Mouse (Mus musculus) embryonic facial prominence, embryonic 15.5 days (tissue): ENCODE results near the gene Stab1. TPM values are rescaled to one million over a fixed set of nuclear protein-coding genes. Genes with fewer than 3 reads are reported as not detected.

Experiments used
- ATAC-seq: fragments of 200-750 bp; cut with Nextera tagmentation; 2 replicates; pipeline ENCODE4 v1.8.0; 2017; ENCODE audit warnings: low read depth, moderate TSS enrichment; ENCODE audit not compliant: insufficient number of reproducible peaks, low FRiP score, low TSS enrichment
- H3K27ac ChIP-seq: fragments of 300-500 bp; sonication (generic); replicated peaks from 2 replicates; pipeline ENCODE4 v1.5.1; 2015; ENCODE audit warnings: mild to moderate bottlenecking, inconsistent platforms
- H3K27me3 ChIP-seq: fragments of 300-500 bp; sonication (generic); 2 replicates; pipeline ENCODE4 v1.6.1; 2015; ENCODE audit warnings: inconsistent platforms
- H3K36me3 ChIP-seq: fragments of 300-500 bp; sonication (generic); 2 replicates; pipeline ENCODE4 v1.6.1; 2015; ENCODE audit warnings: mild to moderate bottlenecking, inconsistent platforms
- H3K4me1 ChIP-seq: fragments of 300-500 bp; sonication (generic); 2 replicates; pipeline ENCODE4 v1.6.1; 2015; ENCODE audit warnings: inconsistent platforms
- H3K4me2 ChIP-seq: fragments of 300-500 bp; sonication (generic); replicated peaks from 2 replicates; pipeline ENCODE4 v1.6.1; 2015; ENCODE audit warnings: mild to moderate bottlenecking, inconsistent platforms
- H3K4me3 ChIP-seq: fragments of 300-500 bp; sonication (generic); replicated peaks from 2 replicates; pipeline ENCODE4 v1.5.1; 2015; ENCODE audit warnings: mild to moderate bottlenecking, inconsistent platforms
- H3K9ac ChIP-seq: fragments of 300-500 bp; sonication (generic); 2 replicates; pipeline ENCODE4 v1.6.1; 2015; ENCODE audit warnings: inconsistent platforms
- H3K9me3 ChIP-seq: fragments of 300-500 bp; sonication (generic); replicated peaks from 2 replicates; pipeline ENCODE4 v1.6.1; 2016; ENCODE audit warnings: inconsistent platforms
- WGBS: fragments of 180-500 bp; shearing (Covaris S2); methylation state at CpG from one replicate; pipeline ENCODE4 v1.1.7; 2015; 5-methylcytosine and 5-hydroxymethylcytosine counted together
- polyA plus RNA-seq: library from polyadenylated mRNA; unstranded; fragments of >200 nt; fragmentation: Nextera tagmentation; extraction: Ambion mirVana; gene quantifications from 2 replicates; pipeline ENCODE4 v1.2.1, GENCODE M21; 2015

Stab1 gene
- polyA plus RNA-seq, 1 experiment from 2014 or later = 50.6 TPM

GRCm38 (mm10) chr14:31177287-31177686 is 8.8 kb upstream of the Stab1 start:
- no peak overlapping the region for H3K4me3 ChIP-seq
- no peaks in the 10 kb centered on the region for H3K9me3 ChIP-seq
- H3K4me2 ChIP-seq = no peak overlapping the region
- no peak for ATAC-seq
- H3K27me3 ChIP-seq = no peaks in the 10 kb centered on the region
- 90% methylated on average over 16 of the region's 16 CpGs for WGBS
- H3K4me1 ChIP-seq = 0 out of 2 replicates have a peak, but pooled peaks cover 6% of the 10 kb centered on the region
- H3K27ac ChIP-seq = no peak overlapping the region
- no peak overlapping the region for H3K9ac ChIP-seq
- peaks cover 97% of the 10 kb centered on the region for H3K36me3 ChIP-seq

DNA sequence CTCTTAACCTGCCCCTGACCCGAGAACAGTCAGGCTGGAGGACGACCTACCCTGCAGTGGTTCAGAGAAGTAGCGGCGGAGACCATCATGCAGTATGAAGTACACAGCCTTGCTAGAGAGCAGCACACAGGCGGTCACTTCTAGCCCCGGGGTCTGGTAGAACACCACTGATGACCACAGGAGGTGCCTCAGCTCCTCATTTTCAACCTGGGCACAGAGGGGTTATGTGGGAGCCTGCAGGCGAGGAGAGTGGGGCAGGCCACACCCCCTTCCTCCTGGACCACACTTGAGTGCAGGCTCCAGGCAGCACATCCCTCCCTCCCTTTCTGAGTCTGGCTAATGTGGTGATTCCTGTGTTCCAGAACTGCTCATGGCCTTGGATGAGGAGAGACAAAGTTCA is 5.1 kb upstream of the Stab1 start:
- H3K9ac ChIP-seq = no peak overlapping the region
- no peak overlapping the region for H3K4me3 ChIP-seq
- no peak for ATAC-seq
- H3K4me2 ChIP-seq = no peak overlapping the region
- H3K36me3 ChIP-seq = peaks cover 88% of the 10 kb centered on the region
- peaks cover 6% of the 10 kb centered on the region; the same call in 1 of the 2 replicates for H3K4me1 ChIP-seq
- 85% methylated on average over 7 of the region's 7 CpGs for WGBS
- no peaks in the 10 kb centered on the region for H3K9me3 ChIP-seq
- H3K27ac ChIP-seq = no peak overlapping the region
- H3K27me3 ChIP-seq = no peaks in the 10 kb centered on the region

GRCm38 (mm10) chr14:31172781-31173455 is 4.5 kb upstream of the Stab1 start:
- Histone ChIP-seq H3K4me3 (no peak overlapping the region), H3K9me3 (no peaks in the 10 kb centered on the region), H3K4me1 (peaks cover 6% of the 10 kb centered on the region), H3K36me3 (peaks cover 85% of the 10 kb centered on the region), H3K27ac (no peak overlapping the region), H3K4me2 (no peak overlapping the region), H3K9ac (no peak overlapping the region), H3K27me3 (no peaks in the 10 kb centered on the region)
- 79% methylated on average over 18 of the region's 18 CpGs for WGBS
- ATAC-seq = no peak

- no peak overlapping the region for H3K4me3 ChIP-seq
- H3K27me3 ChIP-seq = no peaks in the 10 kb centered on the region
- WGBS = 94% methylated on average over 15 of the region's 15 CpGs
- H3K9me3 ChIP-seq = no peaks in the 10 kb centered on the region
- H3K4me2 ChIP-seq = no peak overlapping the region
- H3K4me1 ChIP-seq = peaks cover 8% of the 10 kb centered on the region
- peaks cover 74% of the 10 kb centered on the region for H3K36me3 ChIP-seq
- ATAC-seq = no peak
- no peak overlapping the region for H3K27ac ChIP-seq
- no peak overlapping the region for H3K9ac ChIP-seq
These were observed 3.4 kb upstream of the Stab1 start for GRCm38 (mm10) chr14:31171821-31172220.

- no peak for ATAC-seq
- Histone ChIP-seq H3K4me2 (no peak overlapping the region), H3K9ac (no peak overlapping the region), H3K27ac (no peak overlapping the region), H3K36me3 (peaks cover 69% of the 10 kb centered on the region), H3K9me3 (no peaks in the 10 kb centered on the region), H3K27me3 (no peaks in the 10 kb centered on the region), H3K4me3 (no peak overlapping the region), H3K4me1 (peaks cover 13% of the 10 kb centered on the region)
- WGBS = 84% methylated on average over 11 of the region's 11 CpGs
These were observed 2.9 kb upstream of the Stab1 start for GRCm38 (mm10) chr14:31171386-31171785.

- H3K4me3 ChIP-seq = no peak overlapping the region
- WGBS = 83% methylated on average over 13 of the region's 13 CpGs
- H3K4me1 ChIP-seq = peaks cover 17% of the 10 kb centered on the region
- no peak overlapping the region for H3K4me2 ChIP-seq
- H3K27me3 ChIP-seq = no peaks in the 10 kb centered on the region
- no peak overlapping the region for H3K9ac ChIP-seq
- H3K9me3 ChIP-seq = no peaks in the 10 kb centered on the region
- no peak overlapping the region for H3K27ac ChIP-seq
- ATAC-seq = no peak
- H3K36me3 ChIP-seq = peaks cover 65% of the 10 kb centered on the region
These were observed 2.5 kb upstream of the Stab1 start for GRCm38 (mm10) chr14:31170963-31171362.

DNA sequence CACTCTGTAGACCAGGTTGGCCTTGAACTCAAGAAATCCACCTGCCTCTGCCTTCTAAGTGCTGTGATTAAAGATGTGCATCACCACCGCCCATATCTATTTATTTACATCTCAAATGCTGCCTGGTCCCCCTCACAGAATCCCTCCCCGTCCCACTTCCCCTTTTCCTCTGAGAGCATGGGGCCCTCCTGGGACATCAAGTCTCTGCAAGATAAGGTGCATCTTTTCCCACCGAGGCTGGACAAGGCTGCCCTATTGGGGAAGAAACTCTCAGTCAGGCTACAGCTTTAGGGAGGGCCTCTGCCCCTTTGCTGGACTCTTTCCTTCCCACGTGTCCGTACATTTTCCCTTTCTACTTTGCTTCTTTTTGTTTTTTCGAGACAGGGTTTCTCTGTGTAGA is 1.1 kb upstream of the Stab1 start:
- Histone ChIP-seq H3K9me3 (no peaks in the 10 kb centered on the region), H3K36me3 (peaks cover 50% of the 10 kb centered on the region), H3K4me3 (no peak overlapping the region), H3K4me2 (no peak overlapping the region), H3K27ac (no peak overlapping the region), H3K27me3 (no peaks in the 10 kb centered on the region), H3K4me1 (peaks cover 23% of the 10 kb centered on the region), H3K9ac (no peak overlapping the region)
- 82% methylated on average over 6 of the region's 6 CpGs for WGBS
- ATAC-seq = no peak

GRCm38 (mm10) chr14:31166827-31167226 is 1.6 kb downstream of the Stab1 start:
- Histone ChIP-seq H3K4me3 (peak overlapping the region; percentile 19), H3K9me3 (no peaks in the 10 kb centered on the region), H3K36me3 (peaks cover 24% of the 10 kb centered on the region), H3K27ac (peak overlapping the region; percentile 49; the same call in 1 of the 2 replicates), H3K4me2 (peak overlapping the region; percentile 10; the same call in 1 of the 2 replicates), H3K9ac (no peak overlapping the region), H3K4me1 (peaks cover 17% of the 10 kb centered on the region), H3K27me3 (no peaks in the 10 kb centered on the region)
- no peak for ATAC-seq
- WGBS = 51% methylated on average over 9 of the region's 9 CpGs

DNA sequence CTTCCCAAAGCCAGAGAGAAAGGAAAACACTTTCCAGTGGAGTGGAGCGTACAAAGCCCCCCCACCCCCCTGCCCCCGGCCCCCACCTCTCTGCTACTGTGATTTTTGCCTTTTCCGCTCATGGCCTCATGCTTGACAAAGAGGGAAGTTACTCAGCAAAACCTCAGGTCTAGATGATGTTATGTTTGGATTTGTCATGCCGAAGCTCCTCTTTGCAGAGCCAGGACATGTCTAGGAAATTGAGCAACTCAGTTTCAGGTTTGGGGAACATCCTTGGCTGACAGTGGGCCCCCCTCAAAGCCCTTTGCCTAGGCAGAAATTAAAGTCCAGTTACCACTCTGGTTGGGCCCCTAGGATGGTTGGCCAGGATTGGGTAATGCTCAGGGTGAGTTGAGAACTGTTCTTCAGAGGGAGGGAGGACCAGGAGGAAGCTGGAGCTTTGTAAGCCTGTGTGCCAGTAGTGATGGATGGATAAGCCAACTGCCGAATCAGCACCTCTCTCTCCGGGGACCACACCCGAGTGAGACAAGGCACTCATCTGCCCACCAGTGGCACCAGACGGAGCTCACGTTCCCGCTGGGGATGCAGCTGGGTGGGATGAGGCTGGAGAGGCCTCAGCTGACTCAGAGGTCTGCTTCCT is 2.3 kb downstream of the Stab1 start:
- Histone ChIP-seq H3K9me3 (no peaks in the 10 kb centered on the region), H3K4me3 (no peak overlapping the region), H3K27ac (peak overlapping the region; percentile 49; the same call in 1 of the 2 replicates), H3K27me3 (no peaks in the 10 kb centered on the region), H3K9ac (no peak overlapping the region), H3K4me1 (peaks cover 17% of the 10 kb centered on the region), H3K36me3 (peaks cover 17% of the 10 kb centered on the region), H3K4me2 (peak overlapping the region; percentile 10)
- 38% methylated on average over 10 of the region's 10 CpGs for WGBS
- ATAC-seq = no peak

- peaks cover 17% of the 10 kb centered on the region for H3K4me1 ChIP-seq
- no peak overlapping the region for H3K4me3 ChIP-seq
- H3K27me3 ChIP-seq = no peaks in the 10 kb centered on the region
- no peak for ATAC-seq
- H3K9me3 ChIP-seq = no peaks in the 10 kb centered on the region
- 58% methylated on average over 7 of the region's 7 CpGs for WGBS
- H3K9ac ChIP-seq = no peak overlapping the region
- peak overlapping the region; percentile 49; the same call in 1 of the 2 replicates for H3K27ac ChIP-seq
- peaks cover 10% of the 10 kb centered on the region for H3K36me3 ChIP-seq
- no peak overlapping the region for H3K4me2 ChIP-seq
These were observed 3.0 kb downstream of the Stab1 start for GRCm38 (mm10) chr14:31165458-31165857.

GRCm38 (mm10) chr14:31165010-31165409 is 3.4 kb downstream of the Stab1 start:
- Histone ChIP-seq H3K9ac (no peak overlapping the region), H3K4me2 (no peak overlapping the region), H3K27ac (peak overlapping the region; percentile 49; the same call in 1 of the 2 replicates), H3K36me3 (peaks cover 6% of the 10 kb centered on the region; the same call in 1 of the 2 replicates), H3K9me3 (no peaks in the 10 kb centered on the region), H3K4me3 (no peak overlapping the region), H3K27me3 (no peaks in the 10 kb centered on the region), H3K4me1 (peaks cover 17% of the 10 kb centered on the region)
- WGBS = 66% methylated on average over 2 of the region's 2 CpGs
- ATAC-seq = no peak
